Mouse (Mus musculus) embryonic fibroblast, embryonic 13.5 days (primary cell): Measurements from ENCODE around the gene Ttc28. TPM values are rescaled to one million over a fixed set of nuclear protein-coding genes. Genes with fewer than 3 reads are reported as not detected.

ENCODE experiments used
- H3K27ac ChIP-seq: 2 replicates; pipeline ENCODE4 v1.5.1; 2012; ENCODE audit warnings: low read length, control low read depth, inconsistent platforms; ENCODE audit not compliant: insufficient read depth
- H3K4me1 ChIP-seq: 2 replicates; pipeline ENCODE4 v1.6.1; 2011; ENCODE audit warnings: low read length; ENCODE audit not compliant: control insufficient read depth, insufficient read depth
- H3K4me3 ChIP-seq: 2 replicates; pipeline ENCODE4 v1.5.1; 2011; ENCODE audit warnings: mild to moderate bottlenecking, control low read depth, low read length; ENCODE audit not compliant: insufficient read depth
- CTCF ChIP-seq: IDR thresholded peaks from 2 replicates; pipeline ENCODE4 v1.5.1; 2011; ENCODE audit warnings: mild to moderate bottlenecking, control low read depth, low read length, moderate library complexity, borderline replicate concordance; ENCODE audit not compliant: insufficient read depth
- POLR2A ChIP-seq: IDR thresholded peaks from 2 replicates; pipeline ENCODE4 v1.6.1; 2011; ENCODE audit warnings: low read depth, mild to moderate bottlenecking, control low read depth, low read length, moderate library complexity
- polyA plus RNA-seq: library from polyadenylated mRNA; stranded (reverse); fragments of >200 nt; gene quantifications from 2 replicates; pipeline ENCODE4 v1.2.4, GENCODE M21; 2011; ENCODE audit warnings: low read depth; ENCODE audit not compliant: missing spikeins, insufficient read length

Ttc28 gene
- polyA plus RNA-seq, 1 experiment = 34.4 TPM

- Histone ChIP-seq H3K4me3 (no peak overlapping the region), H3K4me1 (0 out of 2 replicates have a peak, but pooled peaks cover 2% of the 10 kb centered on the region), H3K27ac (no peak overlapping the region)
- TF ChIP-seq CTCF (no peak), POLR2A (no peak)
Measured at GRCm38 (mm10) chr5:111100585-111100984, 221.0 kb downstream of the Ttc28 start.

- Histone ChIP-seq H3K27ac (no peak overlapping the region), H3K4me3 (no peak overlapping the region), H3K4me1 (0 out of 2 replicates have a peak, but pooled peaks cover 2% of the 10 kb centered on the region)
- no peak for TF ChIP-seq POLR2A
- no peak for TF ChIP-seq CTCF
Measured at GRCm38 (mm10) chr5:111101383-111101932, 221.9 kb downstream of the Ttc28 start.

- no peak for TF ChIP-seq CTCF
- no peak overlapping the region for H3K27ac ChIP-seq
- no peak overlapping the region for H3K4me3 ChIP-seq
- no peaks in the 10 kb centered on the region for H3K4me1 ChIP-seq
Measured at GRCm38 (mm10) chr5:111104801-111105200, 225.2 kb downstream of the Ttc28 start.

GRCm38 (mm10) chr5:111111378-111111777, 231.8 kb downstream of the Ttc28 start:
- no peak overlapping the region for H3K27ac ChIP-seq
- H3K4me1 ChIP-seq = 0 out of 2 replicates have a peak, but pooled peaks cover 5% of the 10 kb centered on the region
- no peak overlapping the region for H3K4me3 ChIP-seq
- TF ChIP-seq POLR2A = no peak
- no peak for TF ChIP-seq CTCF

GRCm38 (mm10) chr5:111113183-111113582, 233.6 kb downstream of the Ttc28 start:
- TF ChIP-seq POLR2A (no peak), CTCF (no peak)
- Histone ChIP-seq H3K4me3 (no peak overlapping the region), H3K27ac (no peak overlapping the region), H3K4me1 (0 out of 2 replicates have a peak, but pooled peaks cover 5% of the 10 kb centered on the region)

- H3K4me1 ChIP-seq = 0 out of 2 replicates have a peak, but pooled peaks cover 5% of the 10 kb centered on the region
- H3K27ac ChIP-seq = no peak overlapping the region
- TF ChIP-seq CTCF = no peak
- TF ChIP-seq POLR2A = no peak
- H3K4me3 ChIP-seq = no peak overlapping the region
Measured at GRCm38 (mm10) chr5:111113694-111114375, 234.2 kb downstream of the Ttc28 start.

GRCm38 (mm10) chr5:111114597-111114996, 235.0 kb downstream of the Ttc28 start:
- Histone ChIP-seq H3K4me3 (no peak overlapping the region), H3K4me1 (0 out of 2 replicates have a peak, but pooled peaks cover 5% of the 10 kb centered on the region), H3K27ac (no peak overlapping the region)
- no peak for TF ChIP-seq POLR2A
- TF ChIP-seq CTCF = no peak

- H3K4me1 ChIP-seq = peaks cover 8% of the 10 kb centered on the region
- no peak overlapping the region for H3K4me3 ChIP-seq
- TF ChIP-seq CTCF (no peak), POLR2A (no peak)
- H3K27ac ChIP-seq = no peak overlapping the region; the same call in 1 of the 2 replicates
Measured at GRCm38 (mm10) chr5:111115519-111116350, 236.1 kb downstream of the Ttc28 start.

- Histone ChIP-seq H3K4me3 (no peak overlapping the region), H3K4me1 (peaks cover 23% of the 10 kb centered on the region), H3K27ac (no peak overlapping the region)
- TF ChIP-seq POLR2A = no peak
Measured at GRCm38 (mm10) chr5:111119805-111120204, 240.2 kb downstream of the Ttc28 start.

GRCm38 (mm10) chr5:111120298-111120697, 240.7 kb downstream of the Ttc28 start:
- H3K4me1 ChIP-seq = peaks cover 23% of the 10 kb centered on the region
- TF ChIP-seq CTCF = no peak
- TF ChIP-seq POLR2A = no peak
- H3K4me3 ChIP-seq = no peak overlapping the region
- no peak overlapping the region for H3K27ac ChIP-seq
